Mouse (Mus musculus): Measurements from ENCODE around the gene Gm9844. TPM values are rescaled to one million over a fixed set of nuclear protein-coding genes. Genes with fewer than 3 reads are reported as not detected.

Gene Gm9844
- total and polyA plus RNA-seq, 2 experiments from 2014 or later: 0.65 to 6.7 TPM

DNA sequence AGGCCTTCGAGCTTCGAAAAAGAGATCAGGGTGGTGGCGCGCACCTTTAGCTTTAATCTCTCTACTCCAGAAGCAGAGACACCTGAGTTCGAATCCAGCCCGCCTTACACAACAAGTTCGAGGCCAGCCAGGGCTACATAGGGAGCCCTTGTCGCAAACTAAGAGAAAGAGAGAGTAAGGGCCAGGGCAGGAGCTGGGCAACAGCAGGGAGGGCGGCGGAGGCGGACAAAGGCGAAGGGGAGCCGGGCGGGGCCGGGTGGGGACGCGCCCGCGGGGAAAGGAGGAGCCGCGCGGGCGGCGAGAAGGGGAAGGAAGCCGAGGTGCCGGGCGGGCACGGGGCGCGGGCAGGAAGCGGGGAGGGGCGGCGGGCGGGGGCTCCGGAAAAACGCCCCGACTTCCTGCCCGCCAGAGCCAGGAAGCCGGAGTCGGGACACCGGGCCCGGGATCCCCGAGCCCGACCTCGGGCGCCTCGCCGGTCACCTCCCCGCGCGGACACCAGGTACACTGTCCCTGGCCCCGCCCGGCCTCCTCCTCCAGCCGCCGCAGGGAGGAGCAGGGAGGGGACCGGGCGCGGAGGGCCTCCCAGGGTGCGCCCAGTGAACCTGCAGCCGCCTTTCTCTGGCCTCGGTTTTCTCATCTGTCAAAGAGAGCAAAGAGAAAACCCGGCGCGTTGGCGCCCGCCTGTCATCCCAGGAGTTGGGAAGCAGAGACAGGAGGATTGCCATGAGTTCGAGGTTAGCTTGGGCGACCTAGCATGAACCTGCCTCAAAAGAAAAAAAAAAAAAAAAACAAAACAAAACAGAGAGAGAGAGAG, 40.8 kb downstream of the Gm9844 start, which contains the start of gene Arhgef1:
Gene Arhgef1 (plus strand): TSS at position 283 of the 814 bp plus-strand sequence.
- Histone ChIP-seq H3K36me3 (replicated peaks; ENCODE audit: control insufficient read depth, insufficient read depth, low read length) (peaks cover 2% of the 10 kb centered on the region; the same call in 1 of the 2 replicates), H3K9me3 (replicated peaks; ENCODE audit: control insufficient read depth, low read length) (no peaks in the 10 kb centered on the region), H3K27me3 (ENCODE audit: control insufficient read depth, insufficient read depth, low read length) (no peaks in the 10 kb centered on the region), H3K27ac (ENCODE audit: low read depth) (peak within 1 kb of the TSS; percentile 84), H3K4me2 (ENCODE audit: low read depth, low read length) (peak within 1 kb of the TSS; percentile 84), H3K9ac (replicated peaks; ENCODE audit: low read depth, low read length) (peak within 1 kb of the TSS; percentile 60), H3K4me3 (ENCODE audit: low read depth, low read length) (peak within 1 kb of the TSS; percentile 59), H3K4me1 (ENCODE audit: control insufficient read depth, insufficient read depth) (peaks cover 11% of the 10 kb centered on the region; the same call in 1 of the 2 replicates)
- 11% methylated on average over 40 of the region's 68 CpGs for WGBS
- TF ChIP-seq CTCF (IDR thresholded peaks at IDR 0.05; ENCODE audit: low read depth) (no peak), EP300 (IDR thresholded peaks at IDR 0.05; ENCODE audit: low read depth) (no peak)
- ATAC-seq (ENCODE audit: insufficient read depth, low read depth) (peak; percentile 33), DNase-seq (ENCODE audit: low spot score) (peak; percentile 60)

DNA sequence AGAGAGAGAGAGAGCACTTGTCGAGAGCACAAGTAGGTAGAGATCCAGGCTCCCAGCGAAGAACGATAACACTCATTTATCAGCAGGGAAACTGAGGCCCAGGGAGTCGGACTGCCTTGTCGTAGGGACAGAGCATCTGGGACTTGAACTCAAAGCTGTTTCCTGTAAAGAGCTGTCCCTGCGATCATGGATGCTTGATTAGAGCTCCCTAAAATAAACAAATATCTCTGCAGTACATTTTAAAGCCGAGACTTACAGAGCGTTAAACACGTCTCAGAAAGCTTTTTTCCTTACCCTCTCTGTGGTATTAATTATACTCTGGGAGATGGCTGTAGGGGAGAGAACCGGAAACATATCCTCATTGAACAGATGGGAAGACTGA, 41.4 kb downstream of the Gm9844 start:
- TF ChIP-seq EP300 (IDR thresholded peaks at IDR 0.05; ENCODE audit: low read depth): no peak
- no peak for TF ChIP-seq CTCF (IDR thresholded peaks at IDR 0.05; ENCODE audit: low read depth)
- Histone ChIP-seq H3K4me3 (ENCODE audit: low read depth, low read length) (peak overlapping the region; percentile 59), H3K9ac (replicated peaks; ENCODE audit: low read depth, low read length) (peak overlapping the region; percentile 60), H3K27me3 (ENCODE audit: control insufficient read depth, insufficient read depth, low read length) (no peaks in the 10 kb centered on the region), H3K4me1 (ENCODE audit: control insufficient read depth, insufficient read depth) (peaks cover 11% of the 10 kb centered on the region; the same call in 1 of the 2 replicates), H3K4me2 (ENCODE audit: low read depth, low read length) (peak overlapping the region; percentile 84), H3K27ac (ENCODE audit: low read depth) (peak overlapping the region; percentile 84), H3K9me3 (replicated peaks; ENCODE audit: control insufficient read depth, low read length) (no peaks in the 10 kb centered on the region), H3K36me3 (replicated peaks; ENCODE audit: control insufficient read depth, insufficient read depth, low read length) (peaks cover 8% of the 10 kb centered on the region)
- no peak for DNase-seq (ENCODE audit: low spot score)
- no peak for ATAC-seq (ENCODE audit: insufficient read depth, low read depth)
- 18% methylated on average over 10 of the region's 10 CpGs for WGBS

DNA sequence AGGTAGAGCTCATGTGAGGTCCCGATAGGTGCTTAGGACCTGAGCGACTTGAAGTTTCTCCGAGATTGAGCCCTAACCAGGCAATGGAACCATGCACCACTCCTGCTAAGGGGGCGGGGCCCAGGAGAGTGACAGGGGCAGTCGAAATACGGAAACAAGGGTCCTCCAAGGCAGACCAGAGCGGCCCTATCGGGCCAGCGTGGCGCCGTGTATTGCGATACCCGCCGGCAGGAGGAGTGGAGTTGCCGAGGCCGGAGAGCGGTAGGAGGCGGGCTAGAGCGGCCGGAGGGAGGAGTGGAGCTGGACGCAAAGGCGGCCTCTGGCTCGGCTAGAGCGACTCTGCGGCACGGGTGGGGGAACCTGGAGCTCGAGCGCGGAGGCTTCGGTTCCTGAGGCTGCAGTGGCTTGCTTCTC, 42.1 kb downstream of the Gm9844 start:
- peak; percentile 85 for TF ChIP-seq CTCF (IDR thresholded peaks at IDR 0.05; ENCODE audit: low read depth)
- TF ChIP-seq EP300 (IDR thresholded peaks at IDR 0.05; ENCODE audit: low read depth): 0 out of 2 replicates have a peak, but pooled peaks have one; percentile 27
- DNase-seq (ENCODE audit: low spot score) (peak; percentile 99), ATAC-seq (ENCODE audit: insufficient read depth, low read depth) (peak; percentile 96)
- Histone ChIP-seq H3K9me3 (replicated peaks; ENCODE audit: control insufficient read depth, low read length) (no peaks in the 10 kb centered on the region), H3K4me2 (ENCODE audit: low read depth, low read length) (peak overlapping the region; percentile 84), H3K27me3 (ENCODE audit: control insufficient read depth, insufficient read depth, low read length) (no peaks in the 10 kb centered on the region), H3K9ac (replicated peaks; ENCODE audit: low read depth, low read length) (peak overlapping the region; percentile 66), H3K4me1 (ENCODE audit: control insufficient read depth, insufficient read depth) (peaks cover 11% of the 10 kb centered on the region; the same call in 1 of the 2 replicates), H3K27ac (ENCODE audit: low read depth) (peak overlapping the region; percentile 84), H3K36me3 (replicated peaks; ENCODE audit: control insufficient read depth, insufficient read depth, low read length) (peaks cover 14% of the 10 kb centered on the region), H3K4me3 (ENCODE audit: low read depth, low read length) (peak overlapping the region; percentile 59)
- WGBS: under 1% methylated on average over 29 of the region's 30 CpGs

DNA sequence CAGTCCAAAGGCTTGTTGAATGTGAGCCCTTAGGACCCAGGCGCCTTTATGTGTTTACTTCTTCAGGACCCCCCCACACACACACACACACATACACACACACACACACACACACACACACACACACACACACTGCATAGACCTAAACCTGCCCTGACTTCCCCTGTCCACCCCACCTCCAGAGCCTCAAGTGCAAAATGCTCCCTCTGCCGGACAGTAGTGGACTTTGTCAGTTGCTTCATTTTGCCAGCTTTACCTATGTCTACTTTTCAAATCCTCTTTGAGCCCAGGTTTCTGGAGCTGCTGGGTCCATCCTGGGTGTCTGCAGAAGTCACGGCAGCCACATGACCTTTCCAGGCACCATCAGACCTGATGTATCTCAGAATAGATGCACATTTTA, 42.9 kb downstream of the Gm9844 start:
- peak overlapping the region; percentile 66 for H3K9ac ChIP-seq (replicated peaks; ENCODE audit: low read depth, low read length)
- WGBS: 12% methylated on average over 3 of the region's 3 CpGs
- peak overlapping the region; percentile 84 for H3K4me2 ChIP-seq (ENCODE audit: low read depth, low read length)
- H3K4me3 ChIP-seq (ENCODE audit: low read depth, low read length): peak overlapping the region; percentile 59
- H3K9me3 ChIP-seq (replicated peaks; ENCODE audit: control insufficient read depth, low read length): no peaks in the 10 kb centered on the region
- ATAC-seq (ENCODE audit: insufficient read depth, low read depth): peak; percentile 13; the same call in 1 of the 2 replicates
- H3K27me3 ChIP-seq (ENCODE audit: control insufficient read depth, insufficient read depth, low read length): no peaks in the 10 kb centered on the region
- peaks cover 11% of the 10 kb centered on the region; the same call in 1 of the 2 replicates for H3K4me1 ChIP-seq (ENCODE audit: control insufficient read depth, insufficient read depth)
- peaks cover 23% of the 10 kb centered on the region for H3K36me3 ChIP-seq (replicated peaks; ENCODE audit: control insufficient read depth, insufficient read depth, low read length)
- H3K27ac ChIP-seq (ENCODE audit: low read depth): peak overlapping the region; percentile 64; the same call in 1 of the 2 replicates
- TF ChIP-seq CTCF (IDR thresholded peaks at IDR 0.05; ENCODE audit: low read depth): peak; percentile 83
- no peak for TF ChIP-seq EP300 (IDR thresholded peaks at IDR 0.05; ENCODE audit: low read depth)
- DNase-seq (ENCODE audit: low spot score): peak; percentile 81

DNA sequence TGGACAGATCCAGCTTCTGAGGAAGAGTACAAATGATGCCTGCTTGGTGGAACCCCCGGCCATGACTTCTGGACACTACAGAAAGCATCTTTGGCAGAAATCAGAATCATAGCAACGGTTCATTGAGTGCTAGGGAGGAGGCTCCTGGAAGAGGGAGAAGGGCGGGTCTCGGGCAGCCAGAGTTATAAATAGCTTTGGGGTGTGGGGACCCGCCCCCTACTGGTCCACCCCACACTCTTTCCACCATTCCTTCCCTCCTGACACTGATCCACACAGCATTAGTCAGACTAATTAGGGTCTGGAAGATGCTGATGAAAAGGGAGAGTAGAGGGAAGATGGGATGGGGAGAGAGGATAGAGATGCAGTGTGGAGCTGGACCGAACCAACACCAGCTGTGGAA, 44.5 kb downstream of the Gm9844 start:
- DNase-seq (ENCODE audit: low spot score) (no peak), ATAC-seq (ENCODE audit: insufficient read depth, low read depth) (no peak)
- no peak for TF ChIP-seq EP300 (IDR thresholded peaks at IDR 0.05; ENCODE audit: low read depth)
- TF ChIP-seq CTCF (IDR thresholded peaks at IDR 0.05; ENCODE audit: low read depth): no peak
- peaks cover 32% of the 10 kb centered on the region for H3K36me3 ChIP-seq (replicated peaks; ENCODE audit: control insufficient read depth, insufficient read depth, low read length)
- 21% methylated on average over 6 of the region's 6 CpGs for WGBS
- H3K4me2 ChIP-seq (ENCODE audit: low read depth, low read length): peak overlapping the region; percentile 40; the same call in 1 of the 2 replicates
- peaks cover 11% of the 10 kb centered on the region; the same call in 1 of the 2 replicates for H3K4me1 ChIP-seq (ENCODE audit: control insufficient read depth, insufficient read depth)
- no peaks in the 10 kb centered on the region for H3K27me3 ChIP-seq (ENCODE audit: control insufficient read depth, insufficient read depth, low read length)
- no peak overlapping the region; the same call in 1 of the 2 replicates for H3K9ac ChIP-seq (replicated peaks; ENCODE audit: low read depth, low read length)
- H3K9me3 ChIP-seq (replicated peaks; ENCODE audit: control insufficient read depth, low read length): no peaks in the 10 kb centered on the region
- no peak overlapping the region; the same call in 1 of the 2 replicates for H3K4me3 ChIP-seq (ENCODE audit: low read depth, low read length)
- peak overlapping the region; percentile 67; the same call in 1 of the 2 replicates for H3K27ac ChIP-seq (ENCODE audit: low read depth)

Data from heart, postnatal 0 days (tissue).